Mouse (Mus musculus) liver, adult 2 months (tissue): ENCODE measurements around the gene Cltc. TPM values are rescaled to one million over a fixed set of nuclear protein-coding genes. Genes with fewer than 3 reads are reported as not detected.

Experiments
- DNase-seq: peaks from one replicate; pipeline ENCODE4 v3.0.0-alpha.2; 2011; ENCODE audit warnings: low read depth, low spot score; ENCODE audit errors: extremely low read depth
- H3K27ac ChIP-seq: fragments of 200-500 bp; replicated peaks from 2 replicates; pipeline ENCODE4 v1.5.1; 2012; ENCODE audit warnings: low read depth, mild to moderate bottlenecking, control low read depth, inconsistent platforms, low read length; ENCODE audit not compliant: insufficient read depth
- H3K27me3 ChIP-seq: fragments of 200-500 bp; 2 replicates; pipeline ENCODE4 v1.6.1; 2012; ENCODE audit warnings: mild to moderate bottlenecking, moderate library complexity, low read length, inconsistent platforms; ENCODE audit not compliant: control insufficient read depth, insufficient read depth
- H3K36me3 ChIP-seq: fragments of 200-500 bp; 2 replicates; pipeline ENCODE4 v1.6.1; 2012; ENCODE audit warnings: low read length, inconsistent platforms; ENCODE audit not compliant: control insufficient read depth, insufficient read depth
- H3K4me1 ChIP-seq: fragments of 200-500 bp; 2 replicates; pipeline ENCODE4 v1.6.1; 2011; ENCODE audit warnings: low read length; ENCODE audit not compliant: control insufficient read depth, insufficient read depth
- H3K4me3 ChIP-seq: fragments of 200-500 bp; 2 replicates; pipeline ENCODE4 v1.5.1; 2011; ENCODE audit warnings: low read depth, mild to moderate bottlenecking, control low read depth, low read length, moderate library complexity; ENCODE audit not compliant: insufficient read depth
- H3K79me2 ChIP-seq: fragments of 200-500 bp; 2 replicates; pipeline ENCODE4 v1.6.1; 2012; ENCODE audit warnings: inconsistent platforms, mild to moderate bottlenecking, low read length, moderate library complexity; ENCODE audit not compliant: control insufficient read depth, insufficient read depth
- H3K9ac ChIP-seq: fragments of 200-500 bp; 2 replicates; pipeline ENCODE4 v1.6.1; 2012; ENCODE audit warnings: low read depth, mild to moderate bottlenecking, control low read depth, inconsistent platforms, low read length
- CTCF ChIP-seq: fragments of 200-500 bp; IDR thresholded peaks from 2 replicates; pipeline ENCODE4 v1.5.1; 2011; ENCODE audit warnings: low read depth, low read length, control low read depth
- POLR2A ChIP-seq: fragments of 200-500 bp; IDR thresholded peaks from 2 replicates; pipeline ENCODE4 v1.6.1; 2011; ENCODE audit warnings: low read length, control low read depth; ENCODE audit not compliant: insufficient read depth; ENCODE audit errors: extremely low read depth
- WGBS: fragments of 180-500 bp; shearing (Covaris S2); methylation state at CpG from one replicate; pipeline ENCODE4 v1.1.7; 2018; 5-methylcytosine and 5-hydroxymethylcytosine counted together
- polyA plus RNA-seq: library from polyadenylated mRNA; depleted of rRNA; stranded (reverse); fragments of >200 nt; gene quantifications from 2 replicates; pipeline ENCODE4 v1.2.3, GENCODE M21; 2012; rRNA removed
- total RNA-seq: library from RNA; depleted of rRNA; stranded (reverse); fragments of >200 nt; gene quantifications from 2 replicates; pipeline ENCODE4 v1.2.3, GENCODE M21; 2014; rRNA removed

Cltc gene
- total and polyA plus RNA-seq, 2 experiments: 49.9 to 191 TPM

- peaks cover 26% of the 10 kb centered on the region for H3K36me3 ChIP-seq
- H3K27ac ChIP-seq: no peak overlapping the region
- H3K4me1 ChIP-seq: no peaks in the 10 kb centered on the region
- no peaks in the 10 kb centered on the region for H3K27me3 ChIP-seq
- H3K79me2 ChIP-seq: peaks cover 6% of the 10 kb centered on the region; the same call in 1 of the 2 replicates
- TF ChIP-seq CTCF (no peak), POLR2A (no peak)
- no peak overlapping the region for H3K4me3 ChIP-seq
- 95% methylated on average over 15 of the region's 15 CpGs for WGBS
- H3K9ac ChIP-seq: no peak overlapping the region
- DNase-seq: no peak
Measured at GRCm38 (mm10) chr11:86647706-86648447, 109.5 kb downstream of the Cltc start.

GRCm38 (mm10) chr11:86646885-86647459, 110.4 kb downstream of the Cltc start:
- Histone ChIP-seq H3K4me3 (no peak overlapping the region), H3K27ac (no peak overlapping the region), H3K9ac (no peak overlapping the region), H3K36me3 (peaks cover 28% of the 10 kb centered on the region), H3K79me2 (peaks cover 6% of the 10 kb centered on the region; the same call in 1 of the 2 replicates), H3K27me3 (no peaks in the 10 kb centered on the region), H3K4me1 (no peaks in the 10 kb centered on the region)
- 94% methylated on average over 3 of the region's 3 CpGs for WGBS
- no peak for TF ChIP-seq CTCF
- TF ChIP-seq POLR2A: no peak
- no peak for DNase-seq

DNA sequence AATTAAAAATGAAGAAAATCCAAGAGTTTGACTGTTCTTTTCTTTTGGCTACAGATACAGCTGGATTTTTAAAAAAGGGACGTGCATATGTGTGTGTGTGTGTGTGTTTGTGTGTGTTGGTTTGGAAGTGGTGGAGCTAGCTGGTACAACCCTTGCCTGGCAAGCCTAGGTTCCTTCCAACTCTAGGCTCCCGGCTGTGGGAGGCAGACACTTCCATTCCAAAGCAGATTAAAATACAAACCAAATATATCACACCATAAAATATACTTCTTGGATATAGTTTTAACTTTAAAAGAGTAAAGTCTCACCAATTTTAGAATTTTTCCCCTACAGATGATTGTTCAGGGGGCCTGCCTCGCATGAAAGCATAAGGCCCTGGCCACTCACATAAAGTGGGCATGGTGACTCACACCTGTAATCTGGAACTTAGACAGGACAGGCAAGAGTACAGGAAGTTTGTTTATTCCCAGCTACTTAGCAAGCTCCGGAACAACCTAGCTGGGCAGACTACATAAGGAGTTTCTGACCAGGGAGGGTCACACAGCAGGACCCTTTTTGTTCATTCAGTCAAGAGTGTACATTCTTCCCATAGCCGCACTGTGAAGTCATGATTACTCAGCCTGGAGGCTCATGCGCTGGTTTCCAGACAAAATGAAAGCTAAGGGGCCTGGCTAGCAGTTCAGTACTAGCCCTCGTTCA, 111.1 kb downstream of the Cltc start:
- Histone ChIP-seq H3K4me1 (no peaks in the 10 kb centered on the region), H3K27ac (no peak overlapping the region), H3K9ac (no peak overlapping the region), H3K27me3 (no peaks in the 10 kb centered on the region), H3K79me2 (peaks cover 6% of the 10 kb centered on the region; the same call in 1 of the 2 replicates), H3K4me3 (no peak overlapping the region), H3K36me3 (peaks cover 31% of the 10 kb centered on the region)
- WGBS: 72% methylated on average over 7 of the region's 7 CpGs
- no peak for DNase-seq
- no peak for TF ChIP-seq POLR2A

DNA sequence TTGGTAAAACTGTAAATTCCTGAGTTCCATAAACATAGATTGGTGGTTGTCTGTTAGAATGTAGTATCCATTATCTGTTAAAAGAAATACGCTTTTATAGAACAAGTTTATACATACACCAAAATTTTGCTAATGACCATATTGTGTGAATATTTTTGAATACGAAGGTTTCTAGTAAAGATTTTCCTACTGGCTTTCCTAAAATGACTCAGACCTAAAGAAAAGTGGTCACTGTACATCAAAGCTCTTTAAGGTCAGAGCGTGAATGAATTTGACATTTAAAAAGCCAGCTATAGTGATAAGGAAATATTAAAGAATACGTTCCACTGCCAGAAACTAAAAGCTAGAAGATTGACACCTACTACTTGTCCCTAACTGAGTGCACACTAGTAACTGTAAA, 112.8 kb downstream of the Cltc start:
- Histone ChIP-seq H3K4me1 (no peaks in the 10 kb centered on the region), H3K36me3 (peaks cover 30% of the 10 kb centered on the region), H3K27ac (no peak overlapping the region), H3K79me2 (peaks cover 6% of the 10 kb centered on the region; the same call in 1 of the 2 replicates), H3K9ac (no peak overlapping the region), H3K4me3 (no peak overlapping the region), H3K27me3 (no peaks in the 10 kb centered on the region)
- no peak for TF ChIP-seq CTCF
- no peak for TF ChIP-seq POLR2A
- no peak for DNase-seq
- 96% methylated on average over 4 of the region's 4 CpGs for WGBS

Other genes with a start within 250 kb of the Cltc start
- 14.4 TPM in 2 replicates for gene Rps6kb1, start 212.8 kb downstream of the Cltc start, total RNA-seq
- 6.2 and 6.3 TPM in 2 replicates for gene Rps6kb1, start 212.8 kb downstream of the Cltc start, polyA plus RNA-seq
- gene Tubd1, start 212.6 kb downstream of the Cltc start, total RNA-seq: 2.6 and 4.3 TPM in 2 replicates
- 1.7 and 2.0 TPM in 2 replicates for gene Tubd1, start 212.6 kb downstream of the Cltc start, polyA plus RNA-seq
- gene Vmp1, start 73.7 kb downstream of the Cltc start, total RNA-seq: 91.9 and 93.6 TPM in 2 replicates
- 37.8 and 43.6 TPM in 2 replicates for gene Vmp1, start 73.7 kb downstream of the Cltc start, polyA plus RNA-seq
- gene Ptrh2, start 73.6 kb downstream of the Cltc start, total RNA-seq: 8.1 and 9.2 TPM in 2 replicates
- gene Ptrh2, start 73.6 kb downstream of the Cltc start, polyA plus RNA-seq: 5.0 and 5.2 TPM in 2 replicates
- 28.6 and 28.9 TPM in 2 replicates for gene Dhx40, start 50.2 kb upstream of the Cltc start, total RNA-seq
- 3.4 and 3.5 TPM in 2 replicates for gene Dhx40, start 50.2 kb upstream of the Cltc start, polyA plus RNA-seq
- gene Ypel2, start 236.1 kb upstream of the Cltc start, total RNA-seq: 6.2 and 9.7 TPM in 2 replicates
- gene Ypel2, start 236.1 kb upstream of the Cltc start, polyA plus RNA-seq: 5.1 and 6.6 TPM in 2 replicates